ENCODE assay signal across 35 mouse cellular contexts in the genomic region with DNA sequence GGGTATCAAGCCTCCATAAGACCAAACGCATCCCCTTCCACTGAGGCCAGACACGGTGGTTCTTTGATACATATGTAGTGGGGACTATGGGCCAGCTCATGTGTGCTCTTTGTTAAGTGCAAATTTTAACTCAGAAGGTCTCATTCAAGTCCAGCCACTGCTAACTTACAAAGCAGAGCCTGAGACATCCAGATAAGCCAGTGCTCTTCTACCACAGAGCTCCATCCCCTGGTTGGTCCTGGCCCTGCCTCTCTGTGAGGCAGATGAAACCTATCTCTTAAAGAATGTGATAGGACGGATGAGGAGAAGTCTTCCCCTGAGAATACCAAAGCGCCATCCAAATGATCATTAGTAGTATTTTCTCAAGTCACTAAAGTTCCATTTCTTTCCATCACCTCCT. TPM values are rescaled to one million over a fixed set of nuclear protein-coding genes. Genes with fewer than 3 reads are reported as not detected.
DNase-seq lines count a peak whose midpoint lies in the region; ATAC-seq and TF ChIP-seq lines count a peak whose summit lies in the region.
"Had no signal": no experiment of that assay in that cellular context is flagged by ENCODE, and none has a peak within 500 bp of the region (broad histone marks: within the 10 kb centered on the region; RNA-seq: fewer than 3 reads in every experiment).

No protein-coding gene starts in this region.

- H3K27ac ChIP-seq in intestine, embryonic 14.5 days (ENCODE audit: low read depth), result no peak overlapping the region; the same call in 1 of the 2 replicates
- H3K27ac ChIP-seq in intestine, postnatal 0 days (ENCODE audit: low read depth, low read length), result peak overlapping the region; percentile 96
- H3K27ac ChIP-seq in small intestine, adult 2 months (ENCODE audit: insufficient read depth, low read depth, low read length), result peak overlapping the region; percentile 85
- no peak overlapping the region for H3K27ac ChIP-seq in hindbrain, postnatal 0 days
- H3K27ac ChIP-seq: embryonic facial prominence, embryonic 10.5 days; embryonic facial prominence, embryonic 13.5 days; forebrain, embryonic 12.5 days; forebrain, embryonic 15.5 days; hindbrain, embryonic 10.5 days; hindbrain, embryonic 13.5 days had no signal

- H3K4me3 ChIP-seq in intestine, embryonic 14.5 days (ENCODE audit: low read depth, low read length), result no peak overlapping the region
- peak overlapping the region; percentile 38 for H3K4me3 ChIP-seq in intestine, postnatal 0 days (ENCODE audit: low read depth, low read length)
- peak overlapping the region; percentile 72 for H3K4me3 ChIP-seq in small intestine, adult 2 months (ENCODE audit: low read depth, low read length)
- H3K4me3 ChIP-seq in hindbrain, postnatal 0 days (ENCODE audit: low read length), result no peak overlapping the region
- H3K4me3 ChIP-seq: embryonic facial prominence, embryonic 10.5 days; embryonic facial prominence, embryonic 13.5 days; erythroblast, embryonic 14.5 days; forebrain, embryonic 12.5 days; forebrain, embryonic 15.5 days; hindbrain, embryonic 10.5 days; hindbrain, embryonic 13.5 days had no signal

- TF ChIP-seq POLR2A in small intestine, adult 2 months (IDR thresholded peaks at IDR 0.05; ENCODE audit: low read depth, low read length), result no peak

- H3K4me1 ChIP-seq in intestine, embryonic 14.5 days (replicated peaks; ENCODE audit: control insufficient read depth, insufficient read depth, low read length), result no peaks in the 10 kb centered on the region
- no peaks in the 10 kb centered on the region for H3K4me1 ChIP-seq in intestine, postnatal 0 days (replicated peaks; ENCODE audit: control insufficient read depth, insufficient read depth, low read length)
- peaks cover 2% of the 10 kb centered on the region; the same call in 1 of the 2 replicates for H3K4me1 ChIP-seq in small intestine, adult 2 months (ENCODE audit: control insufficient read depth, insufficient read depth, insufficient read length, low read length)
- no peaks in the 10 kb centered on the region for H3K4me1 ChIP-seq in hindbrain, postnatal 0 days (ENCODE audit: insufficient read depth, low read length)
- H3K4me1 ChIP-seq: embryonic facial prominence, embryonic 10.5 days; embryonic facial prominence, embryonic 13.5 days; forebrain, embryonic 12.5 days; forebrain, embryonic 15.5 days; hindbrain, embryonic 10.5 days; hindbrain, embryonic 13.5 days had no signal

- no peak overlapping the region for H3K9ac ChIP-seq in intestine, embryonic 14.5 days (ENCODE audit: low read length)
- peak overlapping the region; percentile 48 for H3K9ac ChIP-seq in intestine, postnatal 0 days (ENCODE audit: low read depth, low read length)
- no peak overlapping the region for H3K9ac ChIP-seq in hindbrain, postnatal 0 days (replicated peaks; ENCODE audit: low read length)
- H3K9ac ChIP-seq: embryonic facial prominence, embryonic 13.5 days; forebrain, embryonic 12.5 days; forebrain, embryonic 15.5 days; hindbrain, embryonic 13.5 days had no signal

- intact Hi-C loops in heart, postnatal 14 days (cut with DNase I), result loop anchor here (5.0 kb wide), 1 partner anchor 72 kb away; no protein-coding TSS in a partner anchor

- H3K36me3 ChIP-seq in intestine, embryonic 14.5 days (ENCODE audit: control insufficient read depth, insufficient read depth, low read length), result no peaks in the 10 kb centered on the region
- H3K36me3 ChIP-seq in intestine, postnatal 0 days (ENCODE audit: control insufficient read depth, insufficient read depth), result no peaks in the 10 kb centered on the region
- peaks cover 11% of the 10 kb centered on the region for H3K36me3 ChIP-seq in small intestine, adult 2 months (ENCODE audit: control insufficient read depth, insufficient read depth, low read length)
- no peaks in the 10 kb centered on the region for H3K36me3 ChIP-seq in hindbrain, postnatal 0 days (ENCODE audit: insufficient read depth, low read length)
- H3K36me3 ChIP-seq: embryonic facial prominence, embryonic 10.5 days; embryonic facial prominence, embryonic 13.5 days; forebrain, embryonic 12.5 days; forebrain, embryonic 15.5 days; hindbrain, embryonic 10.5 days; hindbrain, embryonic 13.5 days had no signal

- peak overlapping the region; percentile 32 for H3K4me2 ChIP-seq in intestine, embryonic 14.5 days (ENCODE audit: low read length)
- peak overlapping the region; percentile 73 for H3K4me2 ChIP-seq in intestine, postnatal 0 days (replicated peaks; ENCODE audit: low read depth)
- H3K4me2 ChIP-seq in hindbrain, postnatal 0 days (ENCODE audit: low read depth, low read length), result no peak overlapping the region
- H3K4me2 ChIP-seq: embryonic facial prominence, embryonic 13.5 days; forebrain, embryonic 12.5 days; forebrain, embryonic 15.5 days; heart, embryonic 11.5 days; hindbrain, embryonic 13.5 days had no signal

- DNase-seq in heart, adult 11 months, result peak; percentile 57
- DNase-seq in heart, postnatal 14 days, result no peak
- no peak for DNase-seq in intestine, embryonic 14.5 days (ENCODE audit: low spot score)
- DNase-seq in urinary bladder, postnatal 4 days (ENCODE audit: low spot score in 2 of 2), result no peak
- DNase-seq in hindbrain, postnatal 0 days (ENCODE audit: low spot score), result no peak
- no peak for DNase-seq in c-Kit-positive CD71-positive TER-119-positive erythroid progenitor cells, embryonic 14.5 days (ENCODE audit: low spot score)
- DNase-seq: adrenal gland, postnatal 10 days; adrenal gland, postnatal 36 days; cerebellum, adult 11 months; cerebellum, adult 2 months; cerebellum, adult 9-11 months; cerebellum, postnatal 25 days; embryo, embryonic 11 days; gastrocnemius, postnatal 10 days; gastrocnemius, postnatal 36 days; heart, postnatal 36 days had no signal

- ATAC-seq in intestine, embryonic 14.5 days (replicated peaks; ENCODE audit: low FRiP score, low TSS enrichment, low read depth), result no peak
- no peak for ATAC-seq in intestine, postnatal 0 days
- ATAC-seq in hindbrain, postnatal 0 days, result no peak
- ATAC-seq: forebrain, embryonic 15.5 days; hindbrain, embryonic 16.5 days; Patski had no signal

- WGBS in intestine, embryonic 14.5 days, result 83% methylated on average over 4 of the region's 4 CpGs
- 65% methylated on average over 4 of the region's 4 CpGs for WGBS in intestine, postnatal 0 days
- 54% methylated on average over 4 of the region's 4 CpGs for WGBS in small intestine, adult 2 months
- 86% methylated on average over 4 of the region's 4 CpGs for WGBS in hindbrain, postnatal 0 days

- peak; percentile 44 for TF ChIP-seq CTCF in intestine, postnatal 0 days (IDR thresholded peaks at IDR 0.05; ENCODE audit: low read depth)
- TF ChIP-seq CTCF in small intestine, adult 2 months (IDR thresholded peaks at IDR 0.05; ENCODE audit: extremely low read depth, insufficient read length, insufficient replicate concordance, low read depth, low read length), result peak; percentile 9; the same call in 1 of the 2 replicates
- TF ChIP-seq CTCF in hindbrain, postnatal 0 days (IDR thresholded peaks at IDR 0.05; ENCODE audit: low read depth), result no peak

- no peaks in the 10 kb centered on the region for H3K27me3 ChIP-seq in intestine, embryonic 14.5 days (replicated peaks; ENCODE audit: control insufficient read depth, insufficient read depth, low read length)
- H3K27me3 ChIP-seq in intestine, postnatal 0 days (replicated peaks; ENCODE audit: control insufficient read depth, insufficient read depth, low read length), result no peaks in the 10 kb centered on the region
- no peaks in the 10 kb centered on the region for H3K27me3 ChIP-seq in small intestine, adult 2 months (ENCODE audit: control insufficient read depth, insufficient read depth, low read length)
- no peaks in the 10 kb centered on the region for H3K27me3 ChIP-seq in hindbrain, postnatal 0 days (ENCODE audit: insufficient read depth, low read length)
- H3K27me3 ChIP-seq: forebrain, embryonic 12.5 days; forebrain, embryonic 15.5 days; hindbrain, embryonic 13.5 days had no signal

- H3K9me3 ChIP-seq in intestine, embryonic 14.5 days (ENCODE audit: control insufficient read depth, low read length), result no peaks in the 10 kb centered on the region
- H3K9me3 ChIP-seq in intestine, postnatal 0 days (ENCODE audit: control insufficient read depth), result no peaks in the 10 kb centered on the region
- no peaks in the 10 kb centered on the region for H3K9me3 ChIP-seq in hindbrain, postnatal 0 days (ENCODE audit: low read length)
- H3K9me3 ChIP-seq: embryonic facial prominence, embryonic 10.5 days; embryonic facial prominence, embryonic 13.5 days; forebrain, embryonic 12.5 days; forebrain, embryonic 15.5 days; hindbrain, embryonic 10.5 days; hindbrain, embryonic 13.5 days had no signal

RNA-seq across cellular contexts. Expression of gene Trim31, which starts 1.5 kb away (rescaled TPM):
- not detected for total RNA-seq in heart, postnatal 14 days (2021)
- polyA plus RNA-seq in intestine, embryonic 14.5 days (2014; fragmentation: Nextera tagmentation; extraction: Ambion mirVana), result 21.4 and 25.7 TPM in 2 replicates
- polyA plus RNA-seq in intestine, postnatal 0 days (2015; fragmentation: Nextera tagmentation; extraction: Ambion mirVana), result 53.7 and 56.2 TPM in 2 replicates
- polyA plus RNA-seq in small intestine, adult 2 months (2012; rRNA removed), result 31.8 and 57.0 TPM in 2 replicates
- total RNA-seq in hindbrain, postnatal 0 days (2014; rRNA removed), result not detected in 2 replicates
- not detected in 2 replicates for polyA plus RNA-seq in hindbrain, postnatal 0 days (2015; fragmentation: Nextera tagmentation; extraction: Ambion mirVana)
- total RNA-seq: adrenal gland, adult 18-20 months; adrenal gland, postnatal 10 days; adrenal gland, postnatal 36 days; ES-E14; gastrocnemius, postnatal 10 days; gastrocnemius, postnatal 36 days; granulocyte monocyte progenitor cell, adult 5-6 weeks; heart, adult 8-10 months; heart, postnatal 36 days had no signal
- polyA plus RNA-seq: cerebellum, adult 2 months; cortical plate, adult 2 months; embryonic facial prominence, embryonic 10.5 days; embryonic facial prominence, embryonic 13.5 days; erythroblast, embryonic 14.5 days; forebrain, embryonic 12.5 days; forebrain, embryonic 15.5 days; heart, embryonic 11.5 days; heart, embryonic 14.5 days; heart, postnatal 0 days; hindbrain, embryonic 10.5 days; hindbrain, embryonic 13.5 days; hindbrain, embryonic 16.5 days; Patski had no signal

RNA-seq across cellular contexts. Expression of gene Trim40, which starts 9.5 kb away (rescaled TPM):
- not detected for total RNA-seq in heart, postnatal 14 days (2021)
- polyA plus RNA-seq in intestine, embryonic 14.5 days (2014; fragmentation: Nextera tagmentation; extraction: Ambion mirVana), result 0.11 and 0.78 TPM in 2 replicates
- 6.8 TPM in 2 replicates for polyA plus RNA-seq in intestine, postnatal 0 days (2015; fragmentation: Nextera tagmentation; extraction: Ambion mirVana)
- 23.2 and 42.3 TPM in 2 replicates for polyA plus RNA-seq in small intestine, adult 2 months (2012; rRNA removed)
- not detected in 2 replicates for total RNA-seq in hindbrain, postnatal 0 days (2014; rRNA removed)
- polyA plus RNA-seq in hindbrain, postnatal 0 days (2015; fragmentation: Nextera tagmentation; extraction: Ambion mirVana), result 0.13 TPM in 1 of 2 replicates, not detected in the other
- total RNA-seq: adrenal gland, postnatal 10 days; gastrocnemius, postnatal 10 days; gastrocnemius, postnatal 36 days; granulocyte monocyte progenitor cell, adult 5-6 weeks; heart, postnatal 36 days had no signal
- polyA plus RNA-seq: embryonic facial prominence, embryonic 10.5 days; embryonic facial prominence, embryonic 13.5 days; erythroblast, embryonic 14.5 days; forebrain, embryonic 12.5 days; forebrain, embryonic 15.5 days; heart, embryonic 11.5 days; heart, embryonic 14.5 days; heart, postnatal 0 days; hindbrain, embryonic 10.5 days; hindbrain, embryonic 13.5 days; Patski had no signal

RNA-seq across cellular contexts. Expression of gene Trim10, which starts 30.0 kb away (rescaled TPM):
- total RNA-seq in heart, postnatal 14 days (2021), result 1 to 10 TPM; 2.0 to 2.5 TPM
- polyA plus RNA-seq in intestine, embryonic 14.5 days (2014; fragmentation: Nextera tagmentation; extraction: Ambion mirVana), result 0.97 and 1.6 TPM in 2 replicates
- polyA plus RNA-seq in intestine, postnatal 0 days (2015; fragmentation: Nextera tagmentation; extraction: Ambion mirVana), result 0.07 and 0.21 TPM in 2 replicates
- 0.09 TPM in 1 of 2 replicates, not detected in the other for polyA plus RNA-seq in small intestine, adult 2 months (2012; rRNA removed)
- 0.11 TPM in 1 of 2 replicates, not detected in the other for total RNA-seq in hindbrain, postnatal 0 days (2014; rRNA removed)
- polyA plus RNA-seq in hindbrain, postnatal 0 days (2015; fragmentation: Nextera tagmentation; extraction: Ambion mirVana), result 0.19 and 0.23 TPM in 2 replicates
- total RNA-seq: ES-E14; gastrocnemius, postnatal 36 days; granulocyte monocyte progenitor cell, adult 5-6 weeks had no signal
- polyA plus RNA-seq: cortical plate, adult 2 months had no signal

RNA-seq across cellular contexts. Expression of gene Trim15, which starts 32.4 kb away (rescaled TPM):
- not detected for total RNA-seq in heart, postnatal 14 days (2021)
- polyA plus RNA-seq in intestine, embryonic 14.5 days (2014; fragmentation: Nextera tagmentation; extraction: Ambion mirVana), result 1.2 and 1.3 TPM in 2 replicates
- polyA plus RNA-seq in intestine, postnatal 0 days (2015; fragmentation: Nextera tagmentation; extraction: Ambion mirVana), result 16.4 and 23.0 TPM in 2 replicates
- 25.0 and 39.3 TPM in 2 replicates for polyA plus RNA-seq in small intestine, adult 2 months (2012; rRNA removed)
- total RNA-seq in hindbrain, postnatal 0 days (2014; rRNA removed), result 0.47 TPM in 1 of 2 replicates, not detected in the other
- polyA plus RNA-seq in hindbrain, postnatal 0 days (2015; fragmentation: Nextera tagmentation; extraction: Ambion mirVana), result 0.40 and 0.66 TPM in 2 replicates
- total RNA-seq: adrenal gland, adult 18-20 months; adrenal gland, postnatal 10 days; ES-E14; gastrocnemius, postnatal 10 days; gastrocnemius, postnatal 36 days; granulocyte monocyte progenitor cell, adult 5-6 weeks; heart, adult 8-10 months; heart, postnatal 36 days had no signal
- polyA plus RNA-seq: cortical plate, adult 2 months; heart, embryonic 14.5 days; heart, postnatal 0 days had no signal

RNA-seq across cellular contexts. Expression of gene Rnf39, which starts 43.3 kb away (rescaled TPM):
- total RNA-seq in heart, postnatal 14 days (2021), result under 1 TPM; 0.49 to 0.57 TPM
- polyA plus RNA-seq in intestine, embryonic 14.5 days (2014; fragmentation: Nextera tagmentation; extraction: Ambion mirVana), result 1.3 and 1.5 TPM in 2 replicates
- 1.7 and 2.2 TPM in 2 replicates for polyA plus RNA-seq in intestine, postnatal 0 days (2015; fragmentation: Nextera tagmentation; extraction: Ambion mirVana)
- polyA plus RNA-seq in small intestine, adult 2 months (2012; rRNA removed), result 3.6 and 16.0 TPM in 2 replicates
- 4.2 and 6.1 TPM in 2 replicates for total RNA-seq in hindbrain, postnatal 0 days (2014; rRNA removed)
- polyA plus RNA-seq in hindbrain, postnatal 0 days (2015; fragmentation: Nextera tagmentation; extraction: Ambion mirVana), result 2.5 and 3.6 TPM in 2 replicates
- total RNA-seq: gastrocnemius, postnatal 36 days; granulocyte monocyte progenitor cell, adult 5-6 weeks had no signal
- polyA plus RNA-seq: embryonic facial prominence, embryonic 10.5 days; erythroblast, embryonic 14.5 days had no signal

Comparison
In these comparisons a context has a peak if more than half of its experiments do, and no peak if none do; other contexts are left out.
1. H3K27ac ChIP-seq: peak in intestine, postnatal 0 days (single experiment) and small intestine, adult 2 months (single experiment); none in intestine, embryonic 14.5 days (single experiment) and hindbrain, postnatal 0 days (single experiment).
2. H3K4me3 ChIP-seq: peak in intestine, postnatal 0 days (single experiment) and small intestine, adult 2 months (single experiment); none in intestine, embryonic 14.5 days (single experiment) and hindbrain, postnatal 0 days (single experiment).
3. RNA of gene Trim31, which starts 1.5 kb away (polyA plus RNA-seq): 31.8 to 57.0 TPM in small intestine, adult 2 months, 53.7 to 56.2 TPM in intestine, postnatal 0 days and 21.4 to 25.7 TPM in intestine, embryonic 14.5 days; not detected in hindbrain, postnatal 0 days; every median in the first group is over 10 times any median in the second.